Mouse (Mus musculus) hindbrain, embryonic 14.5 days (tissue): ENCODE results near the gene Myrip. TPM values are rescaled to one million over a fixed set of nuclear protein-coding genes. Genes with fewer than 3 reads are reported as not detected.
A peak's percentile ranks its signal among the peaks of the same experiment; 100 is the strongest.

Experiments used
- ATAC-seq: fragments of 200-750 bp; cut with Nextera tagmentation; 2 replicates; pipeline ENCODE4 v1.8.0; 2017; ENCODE audit warnings: moderate number of reproducible peaks, mild to moderate bottlenecking, moderate TSS enrichment, moderate library complexity; ENCODE audit not compliant: low FRiP score
- DNase-seq: peaks from one replicate; pipeline ENCODE4 v3.0.0-alpha.2; 2015; ENCODE audit warnings: low spot score
- H3K27ac ChIP-seq: fragments of 300-500 bp; sonication (generic); 2 replicates; pipeline ENCODE4 v1.5.1; 2014; ENCODE audit warnings: mild to moderate bottlenecking, moderate library complexity
- H3K27me3 ChIP-seq: fragments of 300-500 bp; sonication (generic); 2 replicates; pipeline ENCODE4 v1.6.1; 2014; ENCODE audit warnings: mild to moderate bottlenecking, low read length, mixed read lengths; ENCODE audit not compliant: control insufficient read depth, insufficient read depth
- H3K36me3 ChIP-seq: fragments of 300-500 bp; sonication (generic); replicated peaks from 2 replicates; pipeline ENCODE4 v1.6.1; 2014; ENCODE audit not compliant: control insufficient read depth, insufficient read depth
- H3K4me1 ChIP-seq: fragments of 300-500 bp; sonication (generic); replicated peaks from 2 replicates; pipeline ENCODE4 v1.6.1; 2014; ENCODE audit warnings: antibody characterized with exemption, low read length, mixed read lengths; ENCODE audit not compliant: control insufficient read depth, insufficient read depth
- H3K4me2 ChIP-seq: fragments of 300-500 bp; sonication (generic); replicated peaks from 2 replicates; pipeline ENCODE4 v1.6.1; 2014; ENCODE audit warnings: mild to moderate bottlenecking, moderate library complexity
- H3K4me3 ChIP-seq: fragments of 300-500 bp; sonication (generic); replicated peaks from 2 replicates; pipeline ENCODE4 v1.5.1; 2014; ENCODE audit warnings: mild to moderate bottlenecking, low read length
- H3K9ac ChIP-seq: fragments of 300-500 bp; sonication (generic); 2 replicates; pipeline ENCODE4 v1.6.1; 2014
- H3K9me3 ChIP-seq: fragments of 300-500 bp; sonication (generic); 2 replicates; pipeline ENCODE4 v1.6.1; 2016; ENCODE audit warnings: low read length; ENCODE audit not compliant: control insufficient read depth
- WGBS: fragments of 180-500 bp; shearing (Covaris S2); extraction: QIAGEN DNeasy Blood & Tissue Kit; methylation state at CpG from one replicate; pipeline ENCODE4 v1.1.7; 2014; 5-methylcytosine and 5-hydroxymethylcytosine counted together
- polyA plus RNA-seq: library from polyadenylated mRNA; unstranded; fragments of >200 nt; fragmentation: Nextera tagmentation; extraction: Ambion mirVana; gene quantifications from 2 replicates; pipeline ENCODE4 v1.2.1, GENCODE M21; 2014

The Myrip gene
- polyA plus RNA-seq, 1 experiment from 2014 or later: 7.7 TPM

DNA sequence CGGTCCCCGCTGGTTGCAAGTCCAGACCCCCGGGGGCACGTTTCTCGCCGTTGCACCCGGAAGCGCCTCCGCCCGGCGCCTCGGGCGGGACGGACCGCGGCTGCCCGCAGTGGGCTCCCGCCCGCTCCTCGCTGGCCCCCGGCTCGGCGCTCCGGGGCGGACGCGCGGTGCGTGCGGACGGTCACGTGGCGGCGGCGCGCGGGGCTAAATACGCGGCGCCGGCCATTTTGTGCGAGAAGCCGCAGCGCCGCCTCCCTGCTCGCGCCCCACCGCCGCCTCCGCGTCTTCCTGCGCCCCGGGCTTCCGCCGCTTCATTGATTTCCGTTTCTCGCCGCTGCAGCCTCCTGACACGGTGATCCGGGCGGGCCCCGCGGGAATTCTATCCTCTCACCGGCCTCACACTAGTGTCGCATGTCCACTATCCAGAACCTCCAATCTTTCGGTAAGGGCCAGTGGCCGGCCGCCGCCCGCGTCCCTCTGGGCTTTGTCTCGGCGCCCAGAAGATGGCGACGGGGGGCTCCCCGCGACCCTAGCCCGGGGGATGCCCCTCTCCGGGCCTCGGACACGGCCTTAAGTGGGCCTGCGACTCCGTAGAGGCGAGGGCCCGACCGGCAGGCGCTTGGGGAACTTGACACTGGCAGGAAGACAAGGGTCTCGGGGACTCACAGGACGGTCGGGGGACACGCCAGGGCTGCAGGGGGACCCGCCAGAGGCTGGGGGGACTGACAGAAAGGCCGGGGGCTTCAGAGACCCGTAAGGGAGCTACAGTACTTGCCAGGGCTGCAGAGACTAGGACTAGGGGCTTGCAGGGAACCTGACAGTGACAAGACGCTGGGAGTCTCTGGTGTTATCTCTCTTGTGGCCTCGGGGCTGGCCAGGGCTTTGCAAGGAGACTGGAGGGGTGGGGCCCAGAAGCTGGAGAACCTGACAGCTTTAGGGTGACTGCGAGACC is 191.4 kb downstream of the Myrip start:
- Histone ChIP-seq H3K36me3 (peaks cover 30% of the 10 kb centered on the region), H3K9ac (peak overlapping the region; percentile 98), H3K4me3 (peak overlapping the region; percentile 86), H3K27ac (peak overlapping the region; percentile 91), H3K4me2 (peak overlapping the region; percentile 81), H3K9me3 (no peaks in the 10 kb centered on the region), H3K27me3 (no peaks in the 10 kb centered on the region), H3K4me1 (peaks cover 8% of the 10 kb centered on the region)
- DNase-seq (peak; percentile 87), ATAC-seq (peak; percentile 83)
- WGBS: under 1% methylated on average over 88 of the region's 97 CpGs

DNA sequence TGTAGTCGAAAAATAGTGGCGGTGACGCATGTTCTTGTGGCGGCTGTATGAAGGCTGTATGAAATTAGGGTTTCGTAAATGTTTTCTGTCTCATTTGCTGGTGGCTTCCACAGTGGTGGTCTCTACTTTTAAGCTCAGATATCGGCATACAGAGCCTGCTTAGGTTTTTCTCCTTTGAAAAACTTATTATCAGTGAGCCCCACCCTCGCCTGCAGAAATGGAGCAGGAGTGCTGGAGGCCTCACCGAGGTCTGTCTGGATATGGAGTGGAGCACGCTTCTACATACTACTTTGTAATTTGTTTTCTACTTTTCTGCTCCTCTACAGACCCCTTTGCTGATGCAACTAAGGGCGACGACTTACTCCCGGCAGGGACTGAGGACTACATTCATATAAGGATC is 192.5 kb downstream of the Myrip start:
- Histone ChIP-seq H3K4me1 (peaks cover 8% of the 10 kb centered on the region), H3K9me3 (no peaks in the 10 kb centered on the region), H3K9ac (peak overlapping the region; percentile 98), H3K4me2 (peak overlapping the region; percentile 81), H3K36me3 (peaks cover 32% of the 10 kb centered on the region), H3K27ac (0 out of 2 replicates have a peak overlapping the region, but pooled peaks have one; percentile 5), H3K4me3 (peak overlapping the region; percentile 86), H3K27me3 (no peaks in the 10 kb centered on the region)
- no peak for ATAC-seq
- WGBS: 78% methylated on average over 12 of the region's 12 CpGs
- DNase-seq: no peak

DNA sequence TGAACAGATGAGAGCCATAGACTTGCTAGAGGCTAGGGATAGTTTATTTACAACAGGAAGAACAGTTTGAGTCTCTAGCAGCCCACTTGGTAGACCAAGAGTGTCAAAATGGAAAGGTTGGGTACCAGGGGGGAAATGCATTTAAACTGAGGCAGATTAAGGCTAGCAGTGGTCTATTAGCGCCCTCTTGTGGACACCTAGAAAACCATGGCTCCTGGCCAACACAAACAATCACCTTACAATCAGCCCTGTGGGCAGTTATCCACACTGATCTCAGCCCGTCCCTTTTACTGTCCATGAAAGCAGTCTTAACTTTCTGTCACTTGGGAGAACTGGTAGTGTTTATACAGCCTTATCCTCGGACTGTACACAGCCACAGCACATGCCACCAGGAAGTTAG is 195.4 kb downstream of the Myrip start:
- no peak overlapping the region for H3K4me3 ChIP-seq
- DNase-seq (peak; percentile 88), ATAC-seq (no peak)
- H3K9me3 ChIP-seq: no peaks in the 10 kb centered on the region
- peaks cover 32% of the 10 kb centered on the region for H3K36me3 ChIP-seq
- 4% methylated on average over 3 of the region's 3 CpGs for WGBS
- no peak overlapping the region for H3K9ac ChIP-seq
- no peak overlapping the region for H3K4me2 ChIP-seq
- no peak overlapping the region for H3K27ac ChIP-seq
- H3K4me1 ChIP-seq: peaks cover 8% of the 10 kb centered on the region
- H3K27me3 ChIP-seq: no peaks in the 10 kb centered on the region

DNA sequence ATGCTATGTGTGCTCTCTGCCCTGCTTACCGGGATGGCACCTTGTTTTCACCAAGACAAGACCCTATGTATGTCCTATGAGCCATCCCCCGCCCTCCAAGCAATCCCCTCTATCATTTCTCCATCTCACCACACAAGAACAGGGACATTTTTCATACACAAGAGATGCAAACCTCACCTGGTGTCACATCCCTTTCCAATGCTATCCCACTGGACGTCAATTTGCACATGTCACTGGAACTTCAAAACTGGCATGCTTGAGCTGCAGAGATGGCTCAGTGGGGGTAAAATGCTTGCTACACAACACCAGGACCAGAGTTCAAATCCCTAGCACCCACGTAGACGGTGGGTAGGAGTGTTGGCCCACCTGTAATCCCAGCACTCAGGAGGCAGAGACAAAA is 196.7 kb downstream of the Myrip start:
- H3K4me2 ChIP-seq: no peak overlapping the region
- no peak for DNase-seq

DNA sequence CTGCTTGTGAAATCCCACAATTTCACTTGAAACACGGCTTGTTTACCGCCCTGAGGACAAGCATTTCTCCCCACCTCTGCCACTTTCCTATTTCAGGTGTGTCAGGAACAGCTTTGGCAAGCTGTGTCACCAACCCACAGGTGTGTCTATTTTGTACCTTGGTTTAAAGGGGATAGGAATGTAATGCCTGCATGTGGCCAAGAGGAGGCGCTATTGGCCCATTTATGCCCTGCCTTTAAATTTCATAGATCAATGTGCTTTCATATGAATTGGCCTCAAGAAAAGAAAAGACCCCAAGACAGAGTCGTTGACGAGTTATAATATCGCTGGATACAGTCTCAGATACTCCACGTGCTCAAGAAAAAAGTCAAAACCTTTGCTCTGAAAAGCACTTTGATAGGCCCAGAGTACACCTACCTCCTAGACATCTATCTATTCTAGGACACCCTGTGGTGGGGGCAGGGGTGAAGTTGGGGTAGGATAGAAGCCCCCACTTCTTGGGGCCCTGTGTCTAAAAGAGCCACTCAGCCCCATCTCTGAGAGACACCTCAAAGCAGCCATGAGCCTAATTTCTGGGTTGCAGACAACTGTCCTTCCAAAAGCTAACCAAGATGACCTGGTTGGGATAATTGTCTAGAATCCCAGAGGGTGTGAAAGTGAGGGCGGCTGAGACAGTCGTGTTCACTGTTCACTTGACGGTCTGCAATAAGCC is 200.0 kb downstream of the Myrip start:
- Histone ChIP-seq H3K9me3 (no peaks in the 10 kb centered on the region), H3K27ac (no peak overlapping the region), H3K9ac (no peak overlapping the region), H3K4me1 (no peaks in the 10 kb centered on the region), H3K27me3 (no peaks in the 10 kb centered on the region), H3K4me3 (no peak overlapping the region), H3K4me2 (no peak overlapping the region), H3K36me3 (peaks cover 7% of the 10 kb centered on the region; the same call in 1 of the 2 replicates)
- WGBS: 41% methylated on average over 10 of the region's 10 CpGs
- DNase-seq (no peak), ATAC-seq (no peak)

More for the DNA sequence above, 196.7 kb downstream of the Myrip start:
- no peak overlapping the region for H3K9ac ChIP-seq
- ATAC-seq: no peak
- no peak overlapping the region for H3K27ac ChIP-seq
- H3K9me3 ChIP-seq: no peaks in the 10 kb centered on the region
- 84% methylated on average over 5 of the region's 5 CpGs for WGBS
- H3K36me3 ChIP-seq: peaks cover 32% of the 10 kb centered on the region
- peaks cover 8% of the 10 kb centered on the region for H3K4me1 ChIP-seq
- H3K4me3 ChIP-seq: no peak overlapping the region
- no peaks in the 10 kb centered on the region for H3K27me3 ChIP-seq

DNA sequence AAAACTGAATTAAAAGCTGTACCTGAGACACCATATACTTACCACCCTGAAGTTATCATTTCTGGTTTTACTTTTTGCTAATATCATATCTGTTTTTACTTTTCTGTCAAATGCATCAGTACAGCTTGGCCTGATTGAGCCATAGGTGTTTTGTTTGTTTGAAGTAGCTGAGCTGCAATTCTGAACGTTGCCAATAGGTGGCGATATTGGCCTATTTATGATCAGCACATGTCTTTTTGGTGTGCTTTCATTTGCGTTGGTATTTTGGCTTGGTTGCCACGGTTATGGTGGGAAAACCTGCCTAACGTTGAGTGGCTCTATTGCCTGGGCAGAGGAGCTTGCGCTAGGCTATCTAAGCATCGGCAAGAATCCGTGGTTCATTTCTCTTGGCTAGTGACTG is 200.7 kb downstream of the Myrip start:
- peak; percentile 99 for DNase-seq
- Histone ChIP-seq H3K4me2 (no peak overlapping the region), H3K27ac (no peak overlapping the region), H3K36me3 (0 out of 2 replicates have a peak, but pooled peaks cover 4% of the 10 kb centered on the region), H3K9ac (no peak overlapping the region), H3K27me3 (no peaks in the 10 kb centered on the region), H3K4me3 (no peak overlapping the region), H3K9me3 (peaks cover 3% of the 10 kb centered on the region; the same call in 1 of the 2 replicates), H3K4me1 (no peaks in the 10 kb centered on the region)
- 0 out of 2 replicates have a peak, but pooled peaks have one; percentile 51 for ATAC-seq
- WGBS: 11% methylated on average over 8 of the region's 8 CpGs

DNA sequence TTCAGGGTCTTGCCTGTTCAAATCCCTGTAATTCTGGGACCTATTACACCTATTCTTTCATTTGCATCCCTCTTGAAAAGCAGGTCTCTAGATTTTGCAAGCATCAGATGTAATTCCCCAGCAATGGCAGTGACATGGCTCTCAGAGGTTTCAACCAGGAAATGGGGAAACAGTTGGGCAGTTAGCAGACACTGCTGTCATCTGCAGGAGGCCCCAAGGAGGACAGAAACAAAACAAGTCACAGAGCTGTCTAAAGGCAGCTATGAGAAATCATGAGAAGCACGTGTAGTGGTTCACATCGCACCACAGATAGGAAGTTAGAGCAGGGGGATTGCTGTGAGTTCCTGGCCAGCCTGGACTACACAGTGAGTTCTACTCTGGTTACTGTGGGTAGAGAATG is 203.1 kb downstream of the Myrip start:
- H3K9me3 ChIP-seq: peaks cover 6% of the 10 kb centered on the region; the same call in 1 of the 2 replicates
- H3K36me3 ChIP-seq: no peaks in the 10 kb centered on the region
- no peak overlapping the region for H3K9ac ChIP-seq
- no peaks in the 10 kb centered on the region for H3K4me1 ChIP-seq
- 82% methylated on average over 2 of the region's 2 CpGs for WGBS
- H3K27ac ChIP-seq: no peak overlapping the region
- DNase-seq (no peak), ATAC-seq (no peak)
- no peak overlapping the region for H3K4me2 ChIP-seq
- H3K4me3 ChIP-seq: no peak overlapping the region
- no peaks in the 10 kb centered on the region for H3K27me3 ChIP-seq

DNA sequence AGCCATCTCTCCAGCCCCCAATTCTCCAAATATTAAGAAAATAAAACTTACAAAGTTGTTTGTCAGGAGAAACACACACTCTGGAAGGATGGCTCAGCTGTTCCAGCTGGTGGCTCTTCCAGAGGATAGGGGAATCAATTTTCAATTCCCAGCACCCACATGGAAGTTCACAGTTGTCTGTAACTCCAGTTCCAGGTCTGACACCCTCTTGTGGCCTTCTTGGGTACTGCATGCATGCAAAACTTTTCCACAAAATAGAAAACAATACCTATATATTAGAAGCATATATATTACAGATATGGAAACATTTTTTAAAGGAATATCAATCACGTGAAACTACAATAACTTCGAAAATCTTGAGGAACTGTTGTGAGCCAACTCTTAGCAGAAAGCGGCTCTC is 210.5 kb downstream of the Myrip start:
- no peak for ATAC-seq
- H3K4me3 ChIP-seq: no peak overlapping the region
- H3K9me3 ChIP-seq: peaks cover 5% of the 10 kb centered on the region; the same call in 1 of the 2 replicates
- 78% methylated on average over 3 of the region's 3 CpGs for WGBS
- no peaks in the 10 kb centered on the region for H3K4me1 ChIP-seq
- no peak overlapping the region for H3K9ac ChIP-seq
- H3K4me2 ChIP-seq: no peak overlapping the region
- H3K27ac ChIP-seq: no peak overlapping the region
- no peak for DNase-seq
- H3K36me3 ChIP-seq: no peaks in the 10 kb centered on the region
- H3K27me3 ChIP-seq: no peaks in the 10 kb centered on the region

DNA sequence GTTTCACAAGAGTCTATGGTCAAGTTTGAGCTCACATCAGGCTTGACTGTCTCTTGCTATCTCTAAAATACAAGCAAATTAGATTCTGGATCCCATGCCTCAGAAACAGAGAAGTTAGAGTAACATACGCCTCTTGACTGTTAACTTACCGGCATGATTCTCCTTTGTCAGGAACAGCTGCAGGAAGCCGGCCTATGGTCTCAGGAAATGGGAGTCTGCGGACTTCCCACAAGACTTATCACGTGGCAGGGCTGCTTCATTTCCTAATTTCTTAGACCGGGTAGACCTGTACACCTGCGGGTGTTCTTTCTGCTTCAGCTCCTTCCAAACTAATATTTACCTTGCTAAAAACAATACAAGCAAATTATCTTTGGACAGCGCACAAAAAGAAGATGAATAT is 215.4 kb downstream of the Myrip start:
- WGBS: 84% methylated on average over 8 of the region's 8 CpGs
- Histone ChIP-seq H3K27ac (no peak overlapping the region), H3K9me3 (no peaks in the 10 kb centered on the region), H3K4me1 (no peaks in the 10 kb centered on the region), H3K4me2 (no peak overlapping the region), H3K9ac (no peak overlapping the region), H3K27me3 (no peaks in the 10 kb centered on the region), H3K4me3 (no peak overlapping the region), H3K36me3 (no peaks in the 10 kb centered on the region)
- no peak for ATAC-seq
- DNase-seq: no peak
